Mouse (Mus musculus) layer of hippocampus, adult 9-10 months (tissue): ENCODE data around the gene Cacnb1.

Source experiments
- DNase-seq: peaks from one replicate; pipeline ENCODE4 v3.0.0; 2022; ENCODE audit warnings: low spot score

The Cacnb1 gene

GRCm38 (mm10) chr11:98022555-98023371, at the start of gene Cacnb1:
Gene Cacnb1, minus strand, starts transcription at chr11:98023034.
- DNase-seq = no peak

- DNase-seq = no peak
These were observed 44.4 kb upstream of the Cacnb1 start for GRCm38 (mm10) chr11:98067255-98067654.

- no peak for DNase-seq
These were observed 43.4 kb upstream of the Cacnb1 start for GRCm38 (mm10) chr11:98066201-98066600.

- no peak for DNase-seq
These were observed 39.2 kb upstream of the Cacnb1 start for GRCm38 (mm10) chr11:98061904-98062562.

GRCm38 (mm10) chr11:98061441-98061840, 38.6 kb upstream of the Cacnb1 start:
- no peak for DNase-seq

- DNase-seq = no peak
These were observed 37.4 kb upstream of the Cacnb1 start for GRCm38 (mm10) chr11:98060104-98060692.

- DNase-seq = no peak
These were observed 36.8 kb upstream of the Cacnb1 start for GRCm38 (mm10) chr11:98059662-98060061.

GRCm38 (mm10) chr11:98057998-98058397, 35.2 kb upstream of the Cacnb1 start:
- DNase-seq = no peak

GRCm38 (mm10) chr11:98057466-98057865, 34.6 kb upstream of the Cacnb1 start:
- DNase-seq = no peak

GRCm38 (mm10) chr11:98052989-98053834, 30.4 kb upstream of the Cacnb1 start, which contains the start of gene Stac2:
Gene Stac2, minus strand, starts transcription at chr11:98053462.
- DNase-seq = no peak

GRCm38 (mm10) chr11:98052129-98052988, 29.5 kb upstream of the Cacnb1 start:
- no peak for DNase-seq

- no peak for DNase-seq
These were observed 28.8 kb upstream of the Cacnb1 start for GRCm38 (mm10) chr11:98051611-98052128.

GRCm38 (mm10) chr11:98050940-98051339, 28.1 kb upstream of the Cacnb1 start:
- DNase-seq = no peak

- DNase-seq = no peak
These were observed 27.6 kb upstream of the Cacnb1 start for GRCm38 (mm10) chr11:98050520-98050815.

- DNase-seq = no peak
These were observed 27.1 kb upstream of the Cacnb1 start for GRCm38 (mm10) chr11:98049672-98050519.

GRCm38 (mm10) chr11:98047745-98048144, 24.9 kb upstream of the Cacnb1 start:
- DNase-seq = no peak

- DNase-seq = no peak
These were observed 23.6 kb upstream of the Cacnb1 start for GRCm38 (mm10) chr11:98046466-98046865.

GRCm38 (mm10) chr11:98045596-98045995, 22.8 kb upstream of the Cacnb1 start:
- no peak for DNase-seq

- no peak for DNase-seq
These were observed 21.2 kb upstream of the Cacnb1 start for GRCm38 (mm10) chr11:98044074-98044473.

GRCm38 (mm10) chr11:98042741-98043140, 19.9 kb upstream of the Cacnb1 start:
- DNase-seq = no peak
